Mouse (Mus musculus) erythroblast, adult 5-6 weeks (primary cell): ENCODE data around the gene Eps8. TPM values are rescaled to one million over a fixed set of nuclear protein-coding genes. Genes with fewer than 3 reads are reported as not detected.

Experiments used
- ATAC-seq: replicated peaks from 2 replicates; pipeline ENCODE4 v1.8.0; 2016; ENCODE audit warnings: moderate number of reproducible peaks, mild to moderate bottlenecking, moderate TSS enrichment, inconsistent platforms; ENCODE audit not compliant: poor library complexity, low FRiP score, severe bottlenecking
- total RNA-seq, 2 experiments: library from RNA; stranded (forward) in 1 of 2; stranded (reverse) in 1 of 2; fragments of 150-400 nt in 1 of 2; fragments of 200-764, 138-1000 nt in 1 of 2; gene quantifications; 2 replicates each; pipeline versions ENCODE4 v1.2.3 to v1.2.4; 2015 to 2017; ENCODE audit warnings: low replicate concordance in 2 of 2

Eps8 gene
- total RNA-seq, 2 experiments from 2014 or later = 2.3 to 4.4 TPM

DNA sequence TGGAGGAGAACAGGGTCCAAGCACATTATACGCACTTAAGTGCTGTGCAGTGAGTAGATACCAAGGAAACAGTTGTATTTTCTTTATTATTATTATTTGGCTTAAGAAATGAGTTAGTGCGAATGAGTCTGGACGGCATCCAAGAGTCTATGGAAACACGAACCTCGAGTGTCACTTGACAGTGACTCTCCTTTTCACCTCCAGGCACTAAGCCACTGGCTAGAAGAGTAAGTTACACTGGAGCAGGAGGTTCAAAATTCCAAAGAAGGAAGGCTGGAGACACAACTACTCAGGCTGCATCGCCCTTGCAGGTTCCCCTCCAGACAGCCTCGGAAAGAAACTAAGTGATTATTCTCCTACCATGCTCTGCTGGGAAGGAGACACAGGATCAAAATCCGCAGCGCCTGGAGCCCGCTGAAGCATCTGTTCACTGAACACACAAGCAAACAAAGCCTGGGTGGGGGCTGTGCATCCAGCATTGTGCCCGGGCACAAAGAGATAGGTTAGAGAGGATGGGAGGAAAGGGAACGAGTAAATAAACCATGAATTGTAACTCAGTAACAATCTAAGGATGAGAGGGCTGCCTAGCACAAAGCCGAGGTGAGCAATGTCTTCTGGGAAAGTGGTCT, 25.0 kb downstream of the Eps8 start:
- no peak for ATAC-seq

DNA sequence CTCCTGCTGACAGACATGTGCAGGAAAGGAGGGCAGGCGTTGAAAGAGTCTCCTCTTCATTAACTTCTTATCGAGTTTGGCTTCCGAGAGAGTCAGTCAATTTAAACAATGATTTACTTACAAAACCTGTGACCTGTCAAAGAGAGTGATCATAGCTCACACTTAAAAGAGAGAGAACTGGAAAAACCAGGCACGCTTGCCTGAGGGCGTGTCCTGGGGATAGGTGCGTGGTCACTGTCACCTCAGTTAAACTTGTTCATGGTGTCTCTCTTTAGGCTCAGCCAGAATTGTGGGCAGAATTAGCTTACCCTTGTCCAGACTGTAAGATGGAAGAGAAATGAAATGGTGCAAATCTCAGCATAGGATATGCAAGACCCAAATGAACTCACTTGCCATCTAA, 26.0 kb downstream of the Eps8 start:
- no peak for ATAC-seq

DNA sequence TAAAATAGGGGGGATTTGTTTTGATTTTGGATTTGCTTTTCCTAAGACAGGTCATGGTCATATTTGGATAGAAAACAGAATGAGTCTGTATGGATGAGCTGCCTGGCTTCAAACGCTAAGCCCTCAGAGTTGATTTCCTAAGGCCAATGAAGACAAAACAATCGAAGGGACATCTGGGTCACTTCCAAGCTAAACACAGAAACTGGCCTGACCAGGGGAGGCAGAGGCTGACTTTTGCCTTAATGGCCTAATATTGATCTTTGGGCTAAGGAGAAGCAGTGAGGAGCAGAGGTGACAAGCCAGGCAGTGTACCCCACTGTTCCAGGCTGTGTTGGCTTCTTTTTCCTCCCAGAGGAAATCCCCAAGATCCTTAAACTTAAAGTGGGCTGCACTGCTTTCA, 33.7 kb downstream of the Eps8 start:
- no peak for ATAC-seq

DNA sequence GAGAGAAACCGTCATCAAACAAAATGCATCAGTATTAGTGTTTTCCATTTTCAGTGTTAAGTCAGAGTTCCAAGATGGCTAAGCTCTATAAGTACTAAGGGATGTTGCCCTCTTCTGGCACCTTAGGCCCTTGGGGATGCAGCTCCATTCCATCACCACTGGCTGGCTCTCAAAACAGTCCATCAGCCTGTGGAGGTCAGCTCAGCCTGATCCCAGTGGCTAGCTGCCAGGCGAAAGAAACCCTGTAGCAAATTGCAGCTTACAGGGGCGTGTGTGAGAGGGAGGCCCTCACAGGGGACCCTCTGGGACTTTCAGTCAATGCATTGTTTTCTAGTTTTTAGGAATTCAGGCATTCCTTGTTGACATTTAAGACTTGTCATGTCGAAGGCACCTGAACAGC, 40.8 kb downstream of the Eps8 start:
- no peak for ATAC-seq

GRCm38 (mm10) chr6:137612071-137612547, 42.6 kb downstream of the Eps8 start:
- ATAC-seq = no peak

GRCm38 (mm10) chr6:137608160-137608930, 46.3 kb downstream of the Eps8 start:
- ATAC-seq = no peak

GRCm38 (mm10) chr6:137606541-137606940, 48.1 kb downstream of the Eps8 start:
- no peak for ATAC-seq

GRCm38 (mm10) chr6:137604417-137605248, 50.0 kb downstream of the Eps8 start:
- no peak for ATAC-seq

DNA sequence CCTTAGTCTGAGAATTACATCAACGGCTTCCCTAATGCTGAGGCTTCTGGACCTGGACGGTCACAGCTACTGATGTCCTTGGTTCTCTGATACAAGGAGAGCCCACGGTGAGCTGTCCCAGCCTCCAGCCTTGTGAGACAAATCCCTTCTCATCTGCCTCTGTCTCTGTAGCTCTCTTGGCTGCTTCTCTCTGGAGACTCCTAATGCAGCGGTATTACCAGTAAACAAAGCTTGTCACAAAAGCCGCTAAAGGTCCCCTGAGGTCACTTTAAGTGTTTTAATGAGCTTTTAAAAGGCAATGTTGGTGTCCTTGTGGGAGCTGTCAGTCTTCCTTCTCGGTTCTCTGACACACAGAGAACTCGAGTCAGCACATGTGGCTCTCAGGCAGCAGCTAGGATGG, 56.4 kb downstream of the Eps8 start:
- no peak for ATAC-seq

DNA sequence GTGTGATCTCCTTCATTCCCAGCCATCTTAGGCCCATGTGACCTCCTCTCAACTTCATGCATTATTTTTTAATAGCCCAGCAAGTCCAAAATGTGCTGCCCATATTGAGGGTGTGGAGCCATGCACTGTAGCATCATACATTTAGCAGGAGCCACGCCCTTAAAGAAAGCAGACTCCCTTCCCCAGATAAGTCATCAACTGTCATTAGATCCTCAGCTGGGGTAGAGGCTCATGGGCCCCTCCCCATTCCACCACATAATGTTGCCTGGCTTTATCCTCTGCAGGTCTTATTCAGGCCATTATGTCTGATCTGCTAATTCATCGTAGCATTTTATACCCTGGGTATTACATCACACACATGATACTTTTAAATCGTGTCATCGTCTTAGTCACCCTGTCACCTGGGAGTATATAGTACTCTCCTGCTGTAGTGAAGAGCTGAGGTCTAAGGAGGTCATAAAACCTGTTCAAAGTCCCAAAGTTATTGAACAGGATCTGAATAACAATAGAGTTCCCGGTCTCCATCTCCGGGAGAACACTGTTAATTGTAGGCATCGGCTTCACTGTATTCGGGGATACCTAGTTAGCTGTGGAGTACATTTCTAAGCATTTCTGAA, 57.1 kb downstream of the Eps8 start:
- no peak for ATAC-seq

- ATAC-seq = no peak
Observed at GRCm38 (mm10) chr6:137592582-137592981, 62.1 kb downstream of the Eps8 start.

DNA sequence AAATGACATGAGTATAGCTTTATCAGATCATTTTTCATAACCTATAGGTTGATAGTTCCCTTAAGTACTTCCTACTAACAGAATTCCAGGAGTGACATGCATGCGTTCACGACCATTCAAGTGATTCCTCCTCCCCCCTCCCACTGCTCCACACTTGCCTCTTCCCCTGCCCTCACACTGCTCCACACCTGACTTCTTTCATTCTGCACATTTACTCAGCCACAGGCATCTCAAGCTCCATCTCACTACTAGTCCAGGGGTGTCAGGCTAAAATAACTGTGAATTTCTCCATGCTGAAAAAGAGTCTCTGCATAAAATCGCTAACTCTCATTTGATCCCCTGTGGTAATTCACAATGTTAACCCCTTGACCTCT, 65.4 kb downstream of the Eps8 start:
- no peak for ATAC-seq

DNA sequence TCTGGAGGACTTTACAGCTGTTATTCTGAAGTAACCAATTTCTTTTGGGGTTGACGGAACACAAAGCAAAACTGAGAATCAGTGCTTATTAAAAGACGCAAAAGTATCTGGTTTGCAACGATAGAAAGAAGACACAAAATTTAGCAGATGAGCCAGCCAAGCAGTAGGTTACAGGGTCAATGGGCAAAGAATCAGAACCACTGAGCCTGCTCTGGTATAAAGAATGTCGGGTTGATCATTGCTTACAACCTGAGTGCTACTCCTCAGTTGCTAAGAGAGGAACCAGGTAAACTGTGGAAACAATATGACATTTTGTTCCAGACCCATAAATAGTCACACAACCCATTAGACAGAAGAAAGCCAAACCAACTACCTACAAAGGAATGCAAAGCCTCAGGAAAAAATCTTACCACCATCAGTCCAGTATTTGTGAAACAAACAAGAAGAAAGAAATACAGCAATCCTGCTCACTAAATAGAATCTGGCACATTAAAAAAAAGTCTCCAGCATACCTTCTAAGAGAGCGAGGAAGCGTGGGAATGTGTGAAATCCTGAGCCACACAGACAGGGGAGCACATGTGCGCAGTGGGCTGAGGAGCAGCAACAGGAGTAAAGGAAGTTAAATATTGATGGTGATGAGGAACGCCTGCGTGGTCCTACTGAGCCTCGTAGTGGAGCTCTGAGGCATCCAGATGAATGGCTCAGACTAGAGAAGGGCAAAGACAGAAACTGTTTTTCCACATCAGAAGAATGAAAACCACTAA, 66.0 kb downstream of the Eps8 start:
- ATAC-seq = no peak

GRCm38 (mm10) chr6:137587866-137588265, 66.8 kb downstream of the Eps8 start:
- no peak for ATAC-seq

- ATAC-seq = no peak
Observed at GRCm38 (mm10) chr6:137585229-137585628, 69.4 kb downstream of the Eps8 start.

GRCm38 (mm10) chr6:137583056-137583455, 71.6 kb downstream of the Eps8 start:
- ATAC-seq = no peak

DNA sequence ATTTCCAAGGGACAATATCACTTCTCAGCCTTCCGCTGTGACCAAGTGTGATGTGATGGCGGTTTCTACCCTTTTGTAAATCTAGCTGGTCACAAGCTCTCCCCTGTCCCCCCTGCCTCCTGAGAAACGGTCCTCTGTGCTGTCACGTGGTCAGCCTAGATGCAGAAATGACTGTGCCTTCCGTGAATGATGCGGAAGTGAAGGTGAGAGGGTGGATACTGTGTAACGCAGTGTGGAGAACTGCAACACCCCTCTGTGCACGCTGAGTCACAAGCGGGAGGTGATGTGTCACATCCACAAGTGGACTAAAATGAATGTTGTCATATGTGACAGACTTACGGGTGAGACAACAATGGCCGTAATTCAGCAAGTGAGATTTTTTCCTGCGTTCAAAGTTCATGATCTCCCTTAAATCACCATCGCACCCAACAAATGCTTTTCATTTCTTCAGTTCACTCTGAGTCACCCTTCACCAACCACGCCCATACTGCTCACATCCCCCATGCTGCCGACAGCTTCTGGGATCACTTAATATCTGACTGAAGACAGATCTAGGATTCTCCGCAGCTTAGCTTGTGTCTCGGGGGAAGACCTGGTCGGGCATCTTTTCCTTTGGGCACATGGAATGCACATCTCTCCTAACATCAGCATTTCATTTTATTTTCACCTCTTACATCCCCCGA, 72.3 kb downstream of the Eps8 start:
- ATAC-seq = no peak

DNA sequence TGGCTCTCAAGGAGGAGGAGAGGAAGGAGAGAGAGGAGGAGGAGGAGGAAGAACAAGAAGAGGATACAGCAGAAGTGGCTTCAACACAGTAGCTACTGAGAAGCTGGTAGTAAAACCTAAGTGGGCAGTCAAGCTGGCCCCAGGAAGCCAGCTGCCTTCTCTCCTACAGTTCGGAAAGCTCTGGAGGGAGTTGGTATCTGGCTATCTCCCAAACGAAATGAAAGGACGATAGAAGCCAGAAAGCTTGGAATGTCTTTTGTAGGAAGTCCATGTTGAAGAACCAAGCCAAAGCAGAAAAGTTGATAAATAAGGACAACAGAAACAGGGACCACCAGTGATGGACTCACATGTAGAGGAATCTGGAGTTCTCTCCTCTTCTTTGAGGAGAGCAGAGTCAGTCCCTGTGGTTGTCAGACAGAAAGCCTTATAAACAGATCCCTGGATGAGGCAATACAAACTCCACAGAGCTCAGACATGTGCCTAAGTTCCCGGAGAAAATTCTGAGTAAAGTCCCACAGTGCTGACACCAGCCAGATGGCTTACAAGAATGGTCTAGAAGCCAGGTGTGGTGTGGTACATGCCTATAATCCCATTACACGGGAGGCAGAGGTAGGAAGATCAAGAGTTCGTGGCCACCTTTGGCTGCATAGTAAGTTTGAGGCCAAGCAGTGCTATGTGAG, 73.2 kb downstream of the Eps8 start:
- no peak for ATAC-seq
